Mouse (Mus musculus): ENCODE data around the gene Cbx1. TPM values are rescaled to one million over a fixed set of nuclear protein-coding genes. Genes with fewer than 3 reads are reported as not detected.
A peak's percentile ranks its signal among the peaks of the same experiment; 100 is the strongest.
"Not testable (repeated sequence)": the region's sequence is repeated elsewhere in the genome, so short reads cannot be mapped to it uniquely, and the experiment has no call there.

Gene Cbx1
- polyA plus RNA-seq, 2 experiments, result 87.8 to 98.9 TPM

GRCm38 (mm10) chr11:96843627-96844026 lies 54.7 kb downstream of the Cbx1 start:
- Histone ChIP-seq H3K4me2 (replicated peaks; ENCODE audit: low read depth, low read length, severe bottlenecking) (no peak overlapping the region), H3K4me3 (replicated peaks; ENCODE audit: low read length) (no peak overlapping the region)

GRCm38 (mm10) chr11:96847240-96847639 lies 58.3 kb downstream of the Cbx1 start:
- H3K27me3 ChIP-seq (ENCODE audit: control insufficient read depth, insufficient read depth, low read length), result no peaks in the 10 kb centered on the region
- no peak for TF ChIP-seq POLR2A (IDR thresholded peaks at IDR 0.05; ENCODE audit: borderline replicate concordance, extremely low read depth, insufficient read depth, insufficient read length)
- 36% methylated on average over 3 of the region's 3 CpGs for WGBS
- DNase-seq (ENCODE audit: low spot score) (peak; percentile 35), ATAC-seq (ENCODE audit: low FRiP score, low read depth) (peak; percentile 75)
- H3K4me2 ChIP-seq (replicated peaks; ENCODE audit: low read depth, low read length, severe bottlenecking), result no peak overlapping the region
- no peak overlapping the region for H3K9ac ChIP-seq (ENCODE audit: low read depth, low read length, severe bottlenecking)
- no peaks in the 10 kb centered on the region for H3K36me3 ChIP-seq (ENCODE audit: control insufficient read depth, insufficient read depth, low read length)
- H3K9me3 ChIP-seq (ENCODE audit: control insufficient read depth, low read length), result no peaks in the 10 kb centered on the region
- H3K4me3 ChIP-seq (replicated peaks; ENCODE audit: low read length), result no peak overlapping the region
- 0 out of 2 replicates have a peak, but pooled peaks cover 4% of the 10 kb centered on the region for H3K4me1 ChIP-seq (ENCODE audit: control insufficient read depth, insufficient read depth, low read length)
- H3K27ac ChIP-seq (replicated peaks; ENCODE audit: low read depth, low read length), result no peak overlapping the region

More at GRCm38 (mm10) chr11:96843627-96844026, 54.7 kb downstream of the Cbx1 start:
- Histone ChIP-seq H3K9ac (ENCODE audit: low read depth, low read length, severe bottlenecking) (no peak overlapping the region), H3K9me3 (ENCODE audit: control insufficient read depth, low read length) (no peaks in the 10 kb centered on the region), H3K27me3 (ENCODE audit: control insufficient read depth, insufficient read depth, low read length) (no peaks in the 10 kb centered on the region), H3K4me1 (ENCODE audit: control insufficient read depth, insufficient read depth, low read length) (no peaks in the 10 kb centered on the region), H3K36me3 (ENCODE audit: control insufficient read depth, insufficient read depth, low read length) (no peaks in the 10 kb centered on the region), H3K27ac (replicated peaks; ENCODE audit: low read depth, low read length) (no peak overlapping the region)
- whole genome bisulfite sequencing, result 54% methylated on average over 3 of the region's 3 CpGs
- ATAC-seq (ENCODE audit: low FRiP score, low read depth) (no peak), DNase-seq (ENCODE audit: low spot score) (no peak)
- TF ChIP-seq POLR2A (IDR thresholded peaks at IDR 0.05; ENCODE audit: borderline replicate concordance, extremely low read depth, insufficient read depth, insufficient read length), result no peak

- TF ChIP-seq POLR2A (IDR thresholded peaks at IDR 0.05; ENCODE audit: borderline replicate concordance, extremely low read depth, insufficient read depth, insufficient read length), result no peak
- Histone ChIP-seq H3K9ac (ENCODE audit: low read depth, low read length, severe bottlenecking) (no peak overlapping the region), H3K9me3 (ENCODE audit: control insufficient read depth, low read length) (no peaks in the 10 kb centered on the region), H3K27me3 (ENCODE audit: control insufficient read depth, insufficient read depth, low read length) (no peaks in the 10 kb centered on the region), H3K4me1 (ENCODE audit: control insufficient read depth, insufficient read depth, low read length) (0 out of 2 replicates have a peak, but pooled peaks cover 4% of the 10 kb centered on the region), H3K4me2 (replicated peaks; ENCODE audit: low read depth, low read length, severe bottlenecking) (no peak overlapping the region), H3K36me3 (ENCODE audit: control insufficient read depth, insufficient read depth, low read length) (peaks cover 5% of the 10 kb centered on the region; the same call in 1 of the 2 replicates), H3K27ac (replicated peaks; ENCODE audit: low read depth, low read length) (no peak overlapping the region), H3K4me3 (replicated peaks; ENCODE audit: low read length) (no peak overlapping the region)
- 70% methylated on average over 9 of the region's 9 CpGs for WGBS
- ATAC-seq (ENCODE audit: low FRiP score, low read depth) (no peak), DNase-seq (ENCODE audit: low spot score) (no peak)
Observed at GRCm38 (mm10) chr11:96848694-96849093, 59.8 kb downstream of the Cbx1 start.

GRCm38 (mm10) chr11:96849145-96849544 lies 60.2 kb downstream of the Cbx1 start:
- not testable (repeated sequence) for DNase-seq (ENCODE audit: low spot score); H3K9me3 ChIP-seq (ENCODE audit: control insufficient read depth, low read length); H3K36me3 ChIP-seq (ENCODE audit: control insufficient read depth, insufficient read depth, low read length); H3K27me3 ChIP-seq (ENCODE audit: control insufficient read depth, insufficient read depth, low read length); ATAC-seq (ENCODE audit: low FRiP score, low read depth); H3K4me1 ChIP-seq (ENCODE audit: control insufficient read depth, insufficient read depth, low read length)
- H3K4me3 ChIP-seq (replicated peaks; ENCODE audit: low read length), result peak overlapping the region; percentile 65
- 73% methylated on average over 5 of the region's 5 CpGs for WGBS
- 0 out of 2 replicates have a peak overlapping the region, but pooled peaks have one; percentile 80 for H3K27ac ChIP-seq (replicated peaks; ENCODE audit: low read depth, low read length)
- peak overlapping the region; percentile 77; the same call in 1 of the 2 replicates for H3K9ac ChIP-seq (ENCODE audit: low read depth, low read length, severe bottlenecking)
- peak overlapping the region; percentile 71 for H3K4me2 ChIP-seq (replicated peaks; ENCODE audit: low read depth, low read length, severe bottlenecking)

- peak within 1 kb of the TSS; percentile 80 for H3K27ac ChIP-seq (replicated peaks; ENCODE audit: low read depth, low read length)
- H3K9me3 ChIP-seq (ENCODE audit: control insufficient read depth, low read length), result no peaks in the 10 kb centered on the region
- H3K36me3 ChIP-seq (ENCODE audit: control insufficient read depth, insufficient read depth, low read length), result peaks cover 14% of the 10 kb centered on the region
- ATAC-seq (ENCODE audit: low FRiP score, low read depth) (peak; percentile 82), DNase-seq (ENCODE audit: low spot score) (peak; percentile 41)
- 0 out of 2 replicates have a peak, but pooled peaks have one; percentile 50 for TF ChIP-seq POLR2A (IDR thresholded peaks at IDR 0.05; ENCODE audit: borderline replicate concordance, extremely low read depth, insufficient read depth, insufficient read length)
- H3K4me1 ChIP-seq (ENCODE audit: control insufficient read depth, insufficient read depth, low read length), result 0 out of 2 replicates have a peak, but pooled peaks cover 4% of the 10 kb centered on the region
- 2% methylated on average over 50 of the region's 60 CpGs for WGBS
- H3K9ac ChIP-seq (ENCODE audit: low read depth, low read length, severe bottlenecking), result peak within 1 kb of the TSS; percentile 77
- peak within 1 kb of the TSS; percentile 71 for H3K4me2 ChIP-seq (replicated peaks; ENCODE audit: low read depth, low read length, severe bottlenecking)
- H3K4me3 ChIP-seq (replicated peaks; ENCODE audit: low read length), result peak within 1 kb of the TSS; percentile 65
- H3K27me3 ChIP-seq (ENCODE audit: control insufficient read depth, insufficient read depth, low read length), result no peaks in the 10 kb centered on the region
Observed at GRCm38 (mm10) chr11:96849681-96850467, 60.9 kb downstream of the Cbx1 start, which contains the start of gene Copz2. Gene Copz2, plus strand, starts transcription at chr11:96849870.
